Mouse (Mus musculus): ENCODE results near the gene Myl6b. TPM values are rescaled to one million over a fixed set of nuclear protein-coding genes. Genes with fewer than 3 reads are reported as not detected.

The Myl6b gene
- polyA plus RNA-seq, 1 experiment from 2014 or later = 7.1 TPM

DNA sequence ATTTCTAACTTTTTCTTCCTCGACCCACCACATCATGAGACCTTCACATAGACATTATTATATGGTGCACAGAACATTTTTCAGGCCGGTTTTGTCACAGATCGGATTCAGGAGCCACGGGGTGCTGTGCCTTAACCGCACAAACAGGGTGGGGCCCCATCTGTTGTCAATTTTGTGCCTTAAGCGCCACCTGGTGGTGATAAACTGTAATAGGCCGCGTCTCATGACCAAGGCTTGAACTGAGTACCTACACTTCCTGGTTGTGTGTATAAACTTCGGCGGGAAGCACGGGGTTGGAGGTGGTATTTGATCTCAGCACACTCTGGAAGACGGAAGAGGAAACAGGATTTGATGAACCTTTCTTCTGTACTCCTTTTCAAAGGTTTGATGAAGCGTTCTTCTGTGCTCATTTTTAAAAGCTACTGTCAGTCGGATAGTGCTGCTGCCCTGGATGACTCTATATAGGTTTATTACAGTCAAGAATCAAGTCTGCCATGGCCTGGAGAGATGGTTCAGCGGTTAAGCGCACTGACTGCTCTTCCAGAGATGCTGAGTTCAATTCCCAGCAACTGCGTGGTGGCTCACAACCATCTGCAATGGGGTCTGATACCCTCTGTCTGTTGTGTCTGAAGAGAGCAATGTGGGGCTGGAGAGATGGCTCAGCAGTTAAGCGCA is 37.9 kb upstream of the Myl6b start:
- no peaks in the 10 kb centered on the region for H3K27me3 ChIP-seq (replicated peaks; ENCODE audit: control insufficient read depth, insufficient read depth, low read length)
- peak overlapping the region; percentile 11; the same call in 1 of the 2 replicates for H3K4me3 ChIP-seq (ENCODE audit: low read length)
- no peaks in the 10 kb centered on the region for H3K9me3 ChIP-seq (ENCODE audit: control insufficient read depth, low read length)
- 16% methylated on average over 18 of the region's 18 CpGs for WGBS
- ATAC-seq = peak; percentile 93
- no peak overlapping the region for H3K27ac ChIP-seq (ENCODE audit: low read depth, low read length)
- no peaks in the 10 kb centered on the region for H3K36me3 ChIP-seq (ENCODE audit: control insufficient read depth, insufficient read depth, low read length)
- no peaks in the 10 kb centered on the region for H3K4me1 ChIP-seq (ENCODE audit: control insufficient read depth, insufficient read depth, low read depth, low read length)
- peak overlapping the region; percentile 49 for H3K4me2 ChIP-seq (ENCODE audit: low read length)
- H3K9ac ChIP-seq (ENCODE audit: low read depth, low read length) = 0 out of 2 replicates have a peak overlapping the region, but pooled peaks have one; percentile 13

DNA sequence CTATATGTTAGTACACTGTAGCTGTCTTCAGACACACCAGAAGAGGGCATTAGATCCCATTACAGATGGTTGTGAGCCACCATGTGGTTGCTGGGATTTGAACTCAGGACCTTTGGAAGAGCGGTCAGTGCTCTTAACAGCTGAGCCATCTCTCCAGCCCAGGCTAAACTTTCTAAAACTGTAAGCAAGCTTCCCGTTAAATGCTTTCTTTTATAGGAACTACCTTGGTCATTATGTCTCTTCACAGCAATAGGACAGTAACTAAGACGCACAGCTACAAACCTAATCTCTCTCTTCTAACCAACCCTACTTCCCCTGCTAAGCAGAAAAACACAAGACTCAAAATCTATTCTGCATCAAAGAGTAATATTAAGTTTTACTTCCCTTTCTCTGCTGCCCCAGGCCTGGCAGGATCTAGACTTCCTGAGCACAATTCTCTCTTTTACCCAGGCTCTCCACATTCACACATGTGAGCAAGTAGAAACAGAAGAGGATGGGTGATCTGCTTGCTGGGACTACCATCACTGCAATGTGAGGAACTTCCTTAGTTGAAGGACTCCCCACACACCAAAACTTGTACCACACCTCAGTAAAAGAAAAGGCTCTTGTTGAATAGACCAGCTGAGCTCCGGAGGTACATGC is 37.3 kb upstream of the Myl6b start:
- 71% methylated on average over 4 of the region's 4 CpGs for WGBS
- 0 out of 2 replicates have a peak overlapping the region, but pooled peaks have one; percentile 8 for H3K9ac ChIP-seq (ENCODE audit: low read depth, low read length)
- no peaks in the 10 kb centered on the region for H3K36me3 ChIP-seq (ENCODE audit: control insufficient read depth, insufficient read depth, low read length)
- H3K27me3 ChIP-seq (replicated peaks; ENCODE audit: control insufficient read depth, insufficient read depth, low read length) = no peaks in the 10 kb centered on the region
- H3K4me2 ChIP-seq (ENCODE audit: low read length) = peak overlapping the region; percentile 49
- H3K4me1 ChIP-seq (ENCODE audit: control insufficient read depth, insufficient read depth, low read depth, low read length) = no peaks in the 10 kb centered on the region
- no peaks in the 10 kb centered on the region for H3K9me3 ChIP-seq (ENCODE audit: control insufficient read depth, low read length)
- H3K4me3 ChIP-seq (ENCODE audit: low read length) = peak overlapping the region; percentile 11; the same call in 1 of the 2 replicates
- ATAC-seq = peak; percentile 41; the same call in 1 of the 2 replicates
- H3K27ac ChIP-seq (ENCODE audit: low read depth, low read length) = no peak overlapping the region

GRCm38 (mm10) chr10:128535206-128535605 is 36.7 kb upstream of the Myl6b start:
- no peak for ATAC-seq
- Histone ChIP-seq H3K4me2 (ENCODE audit: low read length) (no peak overlapping the region), H3K4me1 (ENCODE audit: control insufficient read depth, insufficient read depth, low read depth, low read length) (no peaks in the 10 kb centered on the region), H3K36me3 (ENCODE audit: control insufficient read depth, insufficient read depth, low read length) (no peaks in the 10 kb centered on the region), H3K9me3 (ENCODE audit: control insufficient read depth, low read length) (no peaks in the 10 kb centered on the region), H3K9ac (ENCODE audit: low read depth, low read length) (no peak overlapping the region), H3K4me3 (ENCODE audit: low read length) (no peak overlapping the region), H3K27ac (ENCODE audit: low read depth, low read length) (no peak overlapping the region), H3K27me3 (replicated peaks; ENCODE audit: control insufficient read depth, insufficient read depth, low read length) (no peaks in the 10 kb centered on the region)
- WGBS = 96% methylated on average over 2 of the region's 2 CpGs

GRCm38 (mm10) chr10:128526366-128527356 is 28.2 kb upstream of the Myl6b start:
- H3K27ac ChIP-seq (ENCODE audit: low read depth, low read length) = no peak overlapping the region

GRCm38 (mm10) chr10:128525671-128526308 is 27.3 kb upstream of the Myl6b start, which contains the start of gene Esyt1:
Esyt1 (minus strand) TSS chr10:128525871.
- peak; percentile 97 for ATAC-seq
- peaks cover 2% of the 10 kb centered on the region; the same call in 1 of the 2 replicates for H3K27me3 ChIP-seq (replicated peaks; ENCODE audit: control insufficient read depth, insufficient read depth, low read length)
- H3K9me3 ChIP-seq (ENCODE audit: control insufficient read depth, low read length) = no peaks in the 10 kb centered on the region
- peak within 1 kb of the TSS; percentile 63 for H3K27ac ChIP-seq (ENCODE audit: low read depth, low read length)
- peak within 1 kb of the TSS; percentile 82 for H3K9ac ChIP-seq (ENCODE audit: low read depth, low read length)
- WGBS = 0% methylated on average over 30 of the region's 37 CpGs
- peak within 1 kb of the TSS; percentile 83 for H3K4me3 ChIP-seq (ENCODE audit: low read length)
- H3K36me3 ChIP-seq (ENCODE audit: control insufficient read depth, insufficient read depth, low read length) = no peaks in the 10 kb centered on the region
- peaks cover 13% of the 10 kb centered on the region for H3K4me1 ChIP-seq (ENCODE audit: control insufficient read depth, insufficient read depth, low read depth, low read length)
- H3K4me2 ChIP-seq (ENCODE audit: low read length) = peak within 1 kb of the TSS; percentile 100

More at GRCm38 (mm10) chr10:128526366-128527356, 28.2 kb upstream of the Myl6b start:
- peak overlapping the region; percentile 100 for H3K4me2 ChIP-seq (ENCODE audit: low read length)
- 31% methylated on average over 28 of the region's 28 CpGs for WGBS
- H3K9me3 ChIP-seq (ENCODE audit: control insufficient read depth, low read length) = no peaks in the 10 kb centered on the region
- 0 out of 2 replicates have a peak overlapping the region, but pooled peaks have one; percentile 20 for H3K9ac ChIP-seq (ENCODE audit: low read depth, low read length)
- no peak for ATAC-seq
- peaks cover 13% of the 10 kb centered on the region for H3K4me1 ChIP-seq (ENCODE audit: control insufficient read depth, insufficient read depth, low read depth, low read length)
- H3K27me3 ChIP-seq (replicated peaks; ENCODE audit: control insufficient read depth, insufficient read depth, low read length) = peaks cover 2% of the 10 kb centered on the region; the same call in 1 of the 2 replicates
- H3K36me3 ChIP-seq (ENCODE audit: control insufficient read depth, insufficient read depth, low read length) = no peaks in the 10 kb centered on the region
- peak overlapping the region; percentile 83 for H3K4me3 ChIP-seq (ENCODE audit: low read length)

- under 1% methylated on average over 58 of the region's 58 CpGs for WGBS
- Histone ChIP-seq H3K36me3 (ENCODE audit: control insufficient read depth, insufficient read depth, low read length) (no peaks in the 10 kb centered on the region), H3K4me3 (ENCODE audit: low read length) (peak overlapping the region; percentile 83), H3K9me3 (ENCODE audit: control insufficient read depth, low read length) (no peaks in the 10 kb centered on the region), H3K27me3 (replicated peaks; ENCODE audit: control insufficient read depth, insufficient read depth, low read length) (peaks cover 2% of the 10 kb centered on the region; the same call in 1 of the 2 replicates), H3K4me2 (ENCODE audit: low read length) (peak overlapping the region; percentile 100), H3K4me1 (ENCODE audit: control insufficient read depth, insufficient read depth, low read depth, low read length) (peaks cover 13% of the 10 kb centered on the region), H3K27ac (ENCODE audit: low read depth, low read length) (peak overlapping the region; percentile 63), H3K9ac (ENCODE audit: low read depth, low read length) (peak overlapping the region; percentile 82)
- ATAC-seq = peak; percentile 27
Measured at GRCm38 (mm10) chr10:128524732-128525662, 26.5 kb upstream of the Myl6b start.

DNA sequence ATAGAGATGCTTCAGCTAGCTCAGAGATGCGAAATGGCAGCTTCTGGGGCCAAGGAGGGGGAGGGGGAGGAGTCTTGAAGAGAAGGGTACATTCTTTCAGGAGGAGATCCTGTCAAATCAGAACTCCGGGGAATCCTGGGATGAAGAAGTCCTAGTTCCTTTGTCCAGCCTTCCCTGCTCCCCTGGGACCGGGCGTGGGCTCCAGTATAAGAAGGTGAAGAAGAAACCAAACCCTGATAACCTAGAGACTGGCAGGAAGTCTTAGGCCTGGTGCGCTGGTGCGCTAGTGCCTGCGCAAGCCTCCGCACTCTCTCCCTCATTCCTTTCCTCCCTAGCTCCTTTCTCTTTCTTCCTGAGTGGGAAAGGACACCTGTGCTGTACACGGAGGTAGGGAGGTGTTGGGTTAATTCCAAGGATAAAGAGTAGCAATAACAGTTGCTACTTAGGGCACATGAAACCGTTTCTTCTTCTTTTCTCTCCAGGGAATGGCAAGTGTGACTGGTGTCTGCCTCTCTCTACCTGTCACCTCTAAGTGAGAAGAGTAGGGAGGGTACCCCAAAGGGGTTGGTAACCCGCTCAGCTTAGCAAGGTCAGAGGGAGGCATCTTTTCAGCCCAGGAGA is 25.7 kb upstream of the Myl6b start:
- Histone ChIP-seq H3K36me3 (ENCODE audit: control insufficient read depth, insufficient read depth, low read length) (no peaks in the 10 kb centered on the region), H3K27ac (ENCODE audit: low read depth, low read length) (peak overlapping the region; percentile 63), H3K27me3 (replicated peaks; ENCODE audit: control insufficient read depth, insufficient read depth, low read length) (peaks cover 2% of the 10 kb centered on the region; the same call in 1 of the 2 replicates), H3K9me3 (ENCODE audit: control insufficient read depth, low read length) (no peaks in the 10 kb centered on the region), H3K4me2 (ENCODE audit: low read length) (peak overlapping the region; percentile 100), H3K9ac (ENCODE audit: low read depth, low read length) (peak overlapping the region; percentile 82), H3K4me1 (ENCODE audit: control insufficient read depth, insufficient read depth, low read depth, low read length) (peaks cover 13% of the 10 kb centered on the region), H3K4me3 (ENCODE audit: low read length) (peak overlapping the region; percentile 83)
- ATAC-seq = no peak
- WGBS = 11% methylated on average over 11 of the region's 11 CpGs

Measured in hindbrain, embryonic 16.5 days (tissue).